Mouse (Mus musculus): ENCODE results near the gene Dcbld1.
"Not testable (repeated sequence)": the region's sequence is repeated elsewhere in the genome, so short reads cannot be mapped to it uniquely, and the experiment has no call there.

Dcbld1 gene

DNA sequence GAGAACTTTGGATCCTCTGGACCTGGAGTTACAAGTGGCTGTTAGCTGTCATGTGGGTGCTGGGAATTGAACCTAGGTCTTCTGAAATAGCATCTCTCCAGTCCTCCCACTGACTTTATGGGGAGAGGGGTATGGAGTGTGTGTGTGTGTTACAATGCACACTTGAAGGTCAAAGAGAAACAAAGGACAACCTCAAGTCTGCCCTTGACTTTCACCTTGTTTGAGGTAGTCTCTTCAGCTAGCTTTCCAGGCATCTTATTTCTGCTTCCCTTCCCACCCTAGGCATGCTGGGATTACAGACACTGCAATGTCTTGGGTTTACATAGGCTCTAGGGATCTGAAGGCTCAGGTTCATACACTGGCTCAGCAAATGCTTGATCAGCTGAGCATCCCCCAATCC, 68.9 kb downstream of the Dcbld1 start:
- DNase-seq (ENCODE audit: low spot score in 2 of 2), result no peak

DNA sequence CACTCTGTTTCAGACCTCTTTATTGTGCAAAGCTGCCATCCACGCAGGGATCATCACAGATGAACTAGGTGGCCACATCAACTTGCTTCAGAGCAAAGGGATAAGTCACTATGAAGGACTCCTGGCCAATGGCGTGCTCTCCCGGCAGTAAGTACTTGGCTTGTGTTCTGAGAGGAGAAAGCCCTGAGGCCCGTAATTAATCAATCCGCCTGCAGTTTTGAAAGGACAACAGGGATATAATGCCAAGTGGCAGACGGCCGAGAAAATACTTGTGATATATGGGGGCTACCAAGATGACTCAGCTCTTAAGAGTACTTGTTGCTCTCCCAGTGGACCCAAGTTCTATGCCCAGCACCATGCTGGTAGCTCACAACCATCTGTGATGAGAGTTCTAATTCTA, 71.2 kb downstream of the Dcbld1 start:
- DNase-seq (ENCODE audit: low spot score in 2 of 2), result no peak

DNA sequence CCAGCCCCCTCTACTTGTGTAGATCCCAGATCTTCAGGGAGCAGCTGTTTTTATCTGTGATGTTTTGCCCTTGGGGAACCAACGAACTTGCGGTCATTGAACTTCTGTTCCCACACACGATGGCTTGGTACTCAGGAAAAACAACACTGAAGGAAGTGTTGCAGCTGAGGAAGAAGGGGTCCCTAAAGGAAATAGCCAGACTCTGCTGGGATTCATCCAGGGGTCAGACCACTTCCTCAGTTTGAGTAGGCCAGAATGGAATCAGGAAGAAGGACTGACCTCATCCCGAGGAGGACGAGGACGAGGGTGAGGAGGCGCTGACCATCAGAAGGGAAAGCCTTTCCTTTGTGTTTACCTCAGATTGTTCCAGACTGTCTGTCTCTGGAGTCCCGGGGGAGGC, 75.8 kb downstream of the Dcbld1 start:
- DNase-seq (ENCODE audit: low spot score in 2 of 2), result no peak

DNA sequence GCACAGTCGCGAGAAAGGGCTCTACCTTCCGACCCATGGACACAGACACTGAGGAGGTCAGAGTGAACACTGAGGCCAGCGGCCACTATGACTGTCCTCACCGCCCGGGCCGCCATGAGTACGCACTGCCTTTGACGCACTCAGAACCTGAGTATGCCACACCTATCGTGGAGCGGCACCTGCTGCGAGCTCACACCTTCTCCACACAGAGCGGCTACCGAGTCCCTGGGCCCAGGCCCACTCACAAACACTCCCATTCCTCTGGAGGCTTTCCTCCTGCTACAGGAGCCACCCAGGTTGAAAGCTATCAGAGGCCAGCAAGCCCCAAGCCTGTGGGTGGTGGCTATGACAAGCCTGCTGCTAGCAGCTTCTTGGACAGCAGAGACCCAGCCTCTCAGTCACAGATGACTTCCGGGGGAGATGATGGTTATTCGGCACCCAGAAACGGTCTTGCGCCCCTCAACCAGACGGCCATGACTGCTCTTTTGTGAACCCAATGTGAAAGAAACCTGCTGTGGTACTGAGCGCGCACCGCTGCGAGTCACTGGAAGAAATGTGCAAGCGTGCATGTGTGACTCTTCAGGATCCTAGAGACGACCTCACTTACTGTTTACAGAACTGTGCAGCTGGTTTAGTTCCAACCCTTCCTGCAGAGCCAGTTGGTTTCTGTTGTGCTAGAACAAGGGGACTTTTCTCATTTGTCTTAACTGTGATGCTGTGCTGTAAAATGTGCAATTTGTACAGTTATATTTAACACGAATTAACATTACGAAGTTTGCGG, 86.3 kb downstream of the Dcbld1 start:
- no peak for DNase-seq (ENCODE audit: low spot score in 2 of 2)

DNA sequence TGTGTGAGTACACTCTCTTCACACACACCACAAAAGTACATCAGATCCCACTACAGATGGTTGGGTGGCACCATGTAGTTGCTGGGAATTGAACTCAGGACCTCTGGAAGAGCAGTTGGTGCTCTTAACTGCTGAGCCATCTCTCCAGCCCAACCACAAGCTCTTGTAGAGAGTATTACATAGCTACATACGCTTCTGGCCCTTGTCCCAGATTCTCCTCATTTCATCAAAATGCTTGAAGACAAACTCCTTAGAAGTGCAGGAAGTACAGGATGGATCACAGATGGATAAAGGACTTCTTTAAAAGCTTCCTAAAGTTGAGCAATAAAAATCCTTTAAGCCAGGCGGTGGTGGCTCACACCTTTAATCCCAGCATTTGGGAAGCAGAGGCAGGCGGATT, 88.5 kb downstream of the Dcbld1 start:
- no peak for DNase-seq (ENCODE audit: low spot score in 2 of 2)

DNA sequence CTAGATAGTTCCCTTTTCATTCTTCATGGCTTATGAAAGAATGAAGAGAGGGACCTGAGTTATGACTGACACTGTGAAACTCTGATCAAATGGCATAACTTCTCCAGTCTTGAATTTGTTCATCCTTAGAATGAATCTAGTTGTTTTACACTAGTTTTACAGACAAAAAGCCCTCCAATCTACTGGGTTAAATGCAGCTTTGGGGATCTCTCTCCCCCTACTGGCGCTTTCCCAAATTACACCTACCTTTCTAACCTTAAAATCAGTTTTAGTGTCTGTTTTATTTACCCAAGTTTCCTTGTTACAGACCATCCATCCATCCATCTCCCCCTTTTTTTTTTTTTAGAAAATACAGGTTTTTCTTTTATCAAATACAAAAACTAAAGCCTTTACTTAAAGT, 97.6 kb downstream of the Dcbld1 start:
- DNase-seq (ENCODE audit: low spot score in 2 of 2), result peak in 1 of 2 experiments; percentile 4

DNA sequence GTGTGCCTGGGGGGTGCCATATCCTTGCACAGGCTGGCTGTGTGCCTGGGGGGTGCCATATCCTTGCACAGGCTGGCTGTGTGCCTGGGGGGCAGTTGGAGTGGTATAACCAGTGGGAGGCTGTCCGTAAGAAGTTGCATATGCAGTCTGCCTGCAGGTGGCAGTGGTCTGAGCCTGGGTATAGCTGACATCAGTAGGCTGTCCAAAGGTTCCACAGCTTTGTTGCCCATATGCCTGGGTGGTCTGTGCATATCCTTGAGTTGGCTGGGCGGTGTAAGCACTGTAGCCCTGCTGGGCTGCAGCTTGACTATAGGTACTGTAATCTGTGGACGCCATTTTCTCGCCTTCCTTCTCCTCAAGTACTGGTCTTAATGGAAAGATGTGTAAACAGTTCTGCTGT, 109.9 kb downstream of the Dcbld1 start:
- not testable (repeated sequence) for DNase-seq (ENCODE audit: low spot score in 2 of 2)

DNA sequence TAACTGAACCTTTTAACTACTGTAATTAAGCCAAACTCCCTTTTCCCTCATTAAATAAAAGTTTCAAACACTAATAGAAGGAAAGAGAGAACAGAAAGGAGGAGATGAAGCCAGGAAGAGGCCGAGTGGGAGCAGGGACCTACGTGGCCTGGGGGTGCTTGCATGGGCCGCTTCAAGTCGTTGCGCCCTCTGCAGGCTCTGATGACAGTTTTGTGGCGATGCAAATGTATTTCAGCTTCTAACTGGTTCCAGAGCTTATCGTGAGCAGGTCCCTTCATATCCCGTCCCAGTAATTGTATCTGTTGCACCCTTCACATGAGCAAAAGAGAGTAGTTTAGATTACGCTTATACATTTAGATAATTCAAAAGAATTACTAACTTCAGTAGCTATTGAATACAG, 119.8 kb downstream of the Dcbld1 start:
- DNase-seq (ENCODE audit: low spot score in 2 of 2), result no peak

DNA sequence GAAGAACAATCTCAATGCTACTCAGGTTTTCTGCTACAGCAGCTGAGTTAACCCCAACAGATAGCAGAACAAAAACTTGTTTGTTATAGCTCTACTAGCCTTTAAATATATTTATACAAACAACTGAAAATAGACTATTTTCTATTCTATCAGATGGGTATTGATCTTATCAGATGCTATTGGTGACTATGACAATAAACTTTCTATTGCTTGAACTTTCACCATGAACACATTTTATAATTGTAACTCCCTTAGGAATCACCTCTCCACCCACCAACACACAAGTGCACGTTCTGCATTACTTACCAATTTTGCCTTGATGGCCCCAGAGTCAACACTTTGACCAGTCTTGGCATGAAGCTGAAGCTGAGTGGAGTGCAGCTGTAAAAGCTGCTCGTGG, 125.0 kb downstream of the Dcbld1 start, which contains the start of gene Gm26741:
Gene Gm26741 (plus strand): TSS at position 301 of the 400 bp plus-strand sequence.
- no peak for DNase-seq (ENCODE audit: low spot score in 2 of 2)

DNA sequence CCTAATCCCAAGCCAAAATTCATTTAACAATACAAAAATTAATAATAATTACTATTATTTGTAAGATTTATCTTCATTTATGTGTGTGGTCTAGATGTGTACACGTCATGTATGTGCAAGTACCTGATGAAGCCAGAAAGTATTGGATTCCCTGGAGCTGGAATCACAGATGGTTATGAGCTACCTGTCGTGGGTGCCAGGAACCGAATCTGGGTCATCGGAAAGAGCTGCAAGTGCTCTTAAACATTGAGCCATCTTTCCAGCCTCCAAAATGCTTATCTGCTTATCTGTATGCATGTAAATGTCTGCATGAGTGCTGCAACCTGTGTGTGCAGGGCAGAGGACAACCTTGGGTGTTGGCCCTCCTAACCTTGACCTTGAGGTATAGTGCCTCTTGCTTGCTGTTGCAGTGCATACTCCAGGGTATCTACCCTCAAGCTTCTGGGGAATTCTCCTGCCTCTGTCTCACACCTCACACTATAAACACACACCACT, 126.9 kb downstream of the Dcbld1 start:
- no peak for DNase-seq (ENCODE audit: low spot score in 2 of 2)

DNA sequence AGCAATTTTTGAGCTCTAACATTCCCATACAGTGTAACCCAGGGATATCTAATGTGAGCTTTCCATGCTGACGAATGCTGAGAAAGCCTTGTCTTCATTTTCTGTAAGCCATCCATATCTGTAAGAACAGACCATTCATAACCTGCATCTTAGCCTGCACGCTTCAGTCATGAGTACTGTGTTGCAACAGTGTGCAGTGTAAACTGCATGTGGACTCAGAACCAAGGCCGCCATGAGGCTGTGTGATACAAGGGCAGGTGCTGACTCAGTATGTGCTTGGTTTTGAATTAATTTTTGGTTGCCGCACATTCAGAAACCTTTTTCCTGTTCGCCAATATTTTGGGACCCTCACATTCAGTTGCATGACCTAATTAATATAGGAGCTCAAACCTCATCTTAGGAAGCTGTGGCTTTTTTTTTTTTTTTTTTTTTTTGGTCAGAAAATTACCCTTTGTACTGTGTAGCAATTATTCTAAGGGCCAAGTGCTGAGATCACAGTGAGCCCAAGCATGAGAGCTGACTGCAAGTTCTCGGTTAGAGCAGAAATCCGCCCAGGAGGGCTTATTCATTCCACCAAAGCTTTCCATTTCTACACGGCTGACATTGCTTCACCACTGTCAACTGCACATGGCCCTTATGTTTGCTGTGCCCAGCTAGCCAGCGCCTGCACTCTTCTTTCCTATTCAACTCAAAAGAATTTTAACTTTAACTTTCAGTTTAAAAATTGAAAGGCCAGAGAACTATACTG, 127.6 kb downstream of the Dcbld1 start:
- no peak for DNase-seq (ENCODE audit: low spot score in 2 of 2)

DNA sequence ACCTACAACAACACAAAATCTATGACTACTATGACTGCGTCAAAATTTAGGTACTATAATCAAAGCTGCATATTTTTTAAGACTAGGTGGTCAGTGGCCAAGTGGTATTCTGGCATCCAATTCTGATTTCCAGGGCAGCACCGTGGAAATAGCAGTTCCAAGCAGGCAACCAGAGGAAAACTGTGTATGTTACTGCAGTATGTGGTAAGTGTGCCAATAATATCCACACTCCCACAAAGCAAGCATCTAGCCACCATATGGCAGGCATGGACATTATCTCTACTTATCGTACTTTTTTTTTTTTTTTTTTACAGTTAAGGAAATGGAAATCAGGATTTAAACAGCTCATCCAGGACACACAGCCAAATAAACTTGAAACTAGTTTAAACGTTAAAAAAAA, 135.0 kb downstream of the Dcbld1 start:
- no peak for DNase-seq (ENCODE audit: low spot score in 2 of 2)

All from natural killer cell, adult 2 months (primary cell).